Mouse (Mus musculus) liver, postnatal 0 days (tissue): ENCODE measurements around the gene Prlh. TPM values are rescaled to one million over a fixed set of nuclear protein-coding genes. Genes with fewer than 3 reads are reported as not detected.

ENCODE experiments used
- ATAC-seq: fragments of 200-750 bp; cut with Nextera tagmentation; 2 replicates; pipeline ENCODE4 v1.8.0; 2017; ENCODE audit warnings: mild to moderate bottlenecking, moderate library complexity
- DNase-seq: peaks from one replicate; pipeline ENCODE4 v3.0.0-alpha.2; 2016
- H3K27ac ChIP-seq: fragments of 300-500 bp; sonication (generic); 2 replicates; pipeline ENCODE4 v1.5.1; 2014; ENCODE audit warnings: antibody characterized with exemption, moderate library complexity, mild to moderate bottlenecking, low read depth
- H3K27me3 ChIP-seq: fragments of 300-500 bp; sonication (generic); 2 replicates; pipeline ENCODE4 v1.6.1; 2014; ENCODE audit warnings: low read length, control low read depth, mixed read lengths; ENCODE audit not compliant: insufficient read depth
- H3K36me3 ChIP-seq: fragments of 300-500 bp; sonication (generic); replicated peaks from 2 replicates; pipeline ENCODE4 v1.6.1; 2014; ENCODE audit warnings: mild to moderate bottlenecking, control low read depth, low read length, moderate library complexity, mixed read lengths; ENCODE audit not compliant: insufficient read depth
- H3K4me1 ChIP-seq: fragments of 300-500 bp; sonication (generic); 2 replicates; pipeline ENCODE4 v1.6.1; 2014; ENCODE audit warnings: antibody characterized with exemption, mild to moderate bottlenecking, control low read depth; ENCODE audit not compliant: insufficient read depth
- H3K4me2 ChIP-seq: fragments of 300-500 bp; sonication (generic); 2 replicates; pipeline ENCODE4 v1.6.1; 2014; ENCODE audit warnings: low read depth, mild to moderate bottlenecking, low read length, moderate library complexity, mixed read lengths
- H3K4me3 ChIP-seq: fragments of 300-500 bp; sonication (generic); 2 replicates; pipeline ENCODE4 v1.5.1; 2014; ENCODE audit warnings: low read depth, low read length
- H3K9ac ChIP-seq: fragments of 300-500 bp; sonication (generic); replicated peaks from 2 replicates; pipeline ENCODE4 v1.6.1; 2014; ENCODE audit warnings: mild to moderate bottlenecking, moderate library complexity
- H3K9me3 ChIP-seq: fragments of 300-500 bp; sonication (generic); 2 replicates; pipeline ENCODE4 v1.6.1; 2016; ENCODE audit warnings: mild to moderate bottlenecking, control low read depth, low read length, mixed read lengths
- CTCF ChIP-seq: sonication (generic); IDR thresholded peaks from 2 replicates; pipeline ENCODE4 v1.5.1; 2016; ENCODE audit warnings: antibody characterized with exemption, low read depth
- EP300 ChIP-seq: IDR thresholded peaks from 2 replicates; pipeline ENCODE4 v1.6.1; 2016; ENCODE audit warnings: antibody characterized with exemption, low read depth, mild to moderate bottlenecking
- WGBS: fragments of 180-500 bp; shearing (Covaris S2); extraction: QIAGEN DNeasy Blood & Tissue Kit; methylation state at CpG from one replicate; pipeline ENCODE4 v1.1.7; 2014; ENCODE audit not compliant: insufficient replicate concordance; 5-methylcytosine and 5-hydroxymethylcytosine counted together
- polyA plus RNA-seq: library from polyadenylated mRNA; unstranded; fragments of >200 nt; fragmentation: Nextera tagmentation; extraction: Ambion mirVana; gene quantifications from 2 replicates; pipeline ENCODE4 v1.2.1, GENCODE M21; 2015

Gene Prlh
- polyA plus RNA-seq, 1 experiment from 2014 or later: not detected

- no peak overlapping the region for H3K4me3 ChIP-seq
- H3K9me3 ChIP-seq: no peaks in the 10 kb centered on the region
- H3K4me1 ChIP-seq: no peaks in the 10 kb centered on the region
- no peak overlapping the region for H3K9ac ChIP-seq
- H3K36me3 ChIP-seq: no peaks in the 10 kb centered on the region
- no peak overlapping the region for H3K27ac ChIP-seq
- H3K4me2 ChIP-seq: no peak overlapping the region
- no peak for TF ChIP-seq CTCF
- TF ChIP-seq EP300: no peak
- DNase-seq (no peak), ATAC-seq (no peak)
- no peaks in the 10 kb centered on the region for H3K27me3 ChIP-seq
- WGBS: 44% methylated on average over 2 of the region's 2 CpGs
These were observed 5.7 kb upstream of the Prlh start for GRCm38 (mm10) chr1:90947252-90947651.

DNA sequence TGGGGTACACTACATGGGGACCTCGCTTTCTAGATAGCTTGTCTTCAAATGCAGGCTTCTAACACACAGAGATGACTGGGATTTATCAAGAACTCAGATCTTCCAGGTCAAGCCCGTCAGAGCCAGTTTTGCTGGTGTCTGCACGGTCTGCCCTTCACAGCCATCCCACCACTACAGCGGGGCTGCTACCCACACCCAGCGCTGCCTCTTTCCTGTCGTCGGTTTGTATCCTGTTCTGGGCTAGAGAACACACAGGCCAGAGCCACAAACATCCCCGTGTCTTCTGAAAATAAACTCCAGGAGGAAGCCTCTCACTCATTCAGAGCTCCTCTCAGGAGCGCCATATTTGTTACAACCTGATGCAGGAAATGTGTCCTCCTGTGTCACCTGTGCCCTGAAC lies 3.6 kb upstream of the Prlh start:
- H3K36me3 ChIP-seq: no peaks in the 10 kb centered on the region
- DNase-seq (no peak), ATAC-seq (no peak)
- no peaks in the 10 kb centered on the region for H3K4me1 ChIP-seq
- H3K9ac ChIP-seq: no peak overlapping the region
- no peaks in the 10 kb centered on the region for H3K9me3 ChIP-seq
- H3K27ac ChIP-seq: no peak overlapping the region
- 21% methylated on average over 9 of the region's 9 CpGs for WGBS
- H3K4me3 ChIP-seq: no peak overlapping the region
- H3K4me2 ChIP-seq: no peak overlapping the region
- TF ChIP-seq CTCF (no peak), EP300 (no peak)
- no peaks in the 10 kb centered on the region for H3K27me3 ChIP-seq

GRCm38 (mm10) chr1:90951670-90952069 lies 1.2 kb upstream of the Prlh start:
- Histone ChIP-seq H3K4me1 (no peaks in the 10 kb centered on the region), H3K27me3 (no peaks in the 10 kb centered on the region), H3K4me3 (no peak overlapping the region), H3K4me2 (no peak overlapping the region), H3K27ac (no peak overlapping the region), H3K36me3 (no peaks in the 10 kb centered on the region), H3K9ac (no peak overlapping the region), H3K9me3 (no peaks in the 10 kb centered on the region)
- no peak for DNase-seq
- WGBS: 61% methylated on average over 7 of the region's 7 CpGs
- ATAC-seq: no peak
- TF ChIP-seq CTCF: no peak
- TF ChIP-seq EP300: no peak

DNA sequence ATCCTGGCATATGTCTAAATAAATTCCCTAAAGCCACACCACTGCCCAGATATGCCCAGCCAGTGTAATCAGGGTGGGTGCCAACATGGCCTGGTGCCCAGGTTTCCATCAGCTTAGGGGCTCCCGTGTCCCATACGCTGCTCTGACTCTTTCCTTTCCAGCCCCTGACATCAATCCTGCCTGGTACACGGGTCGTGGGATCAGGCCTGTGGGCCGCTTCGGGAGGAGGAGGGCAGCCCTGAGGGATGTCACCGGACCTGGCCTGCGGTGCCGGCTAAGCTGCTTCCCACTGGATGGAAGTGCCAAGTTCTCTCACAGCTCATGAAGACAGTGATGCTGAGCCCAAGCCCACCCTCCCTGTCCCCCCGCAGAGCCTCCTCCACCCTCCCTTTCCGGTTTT lies 780 bp downstream of the Prlh start:
- TF ChIP-seq CTCF (no peak), EP300 (no peak)
- Histone ChIP-seq H3K4me3 (no peak overlapping the region), H3K9ac (no peak overlapping the region), H3K4me1 (no peaks in the 10 kb centered on the region), H3K4me2 (no peak overlapping the region), H3K27me3 (no peaks in the 10 kb centered on the region), H3K9me3 (no peaks in the 10 kb centered on the region), H3K36me3 (no peaks in the 10 kb centered on the region), H3K27ac (no peak overlapping the region)
- no peak for ATAC-seq
- 70% methylated on average over 11 of the region's 11 CpGs for WGBS
- DNase-seq: no peak

DNA sequence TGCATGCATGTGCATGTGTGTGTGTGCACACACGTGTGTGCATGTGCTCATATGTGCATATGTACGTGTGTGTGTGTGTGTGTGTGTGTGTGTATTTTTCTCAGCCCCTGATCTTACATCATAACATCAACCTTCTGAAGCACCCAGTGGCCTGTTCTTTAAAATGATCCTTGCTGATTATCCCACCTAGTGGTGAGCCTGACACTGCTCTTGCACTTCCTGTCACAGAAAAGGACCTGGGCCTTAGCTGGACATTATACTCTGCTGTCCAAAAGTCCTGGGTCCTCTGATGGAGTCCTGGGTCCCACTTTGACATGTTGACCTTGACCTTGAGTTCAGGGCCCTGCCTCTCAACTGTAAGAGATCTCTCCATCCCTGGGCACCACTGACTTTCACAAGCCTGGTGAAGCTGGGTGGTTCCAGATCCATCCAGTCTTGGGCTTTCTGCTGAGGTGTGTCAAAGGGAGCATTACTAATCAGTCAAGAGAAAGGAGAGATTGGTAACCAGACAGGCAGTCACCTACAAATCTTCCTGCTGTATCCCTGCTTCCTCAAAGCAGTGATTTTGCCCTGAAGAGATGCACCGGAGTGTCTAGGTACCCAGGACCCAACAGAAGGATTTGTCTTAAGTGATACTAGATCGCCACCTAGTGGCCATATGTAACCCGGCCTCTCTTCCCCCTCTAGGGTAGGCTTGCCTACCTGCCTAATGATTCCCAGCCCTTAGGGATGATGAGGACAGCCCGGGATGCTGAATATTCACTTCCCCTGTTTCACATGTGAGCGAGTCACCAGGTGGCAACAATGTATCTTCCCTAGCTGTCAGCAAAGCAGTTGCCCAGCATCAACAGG lies 3.6 kb downstream of the Prlh start:
- ATAC-seq (0 out of 2 replicates have a peak, but pooled peaks have one; percentile 29), DNase-seq (peak; percentile 57)
- no peaks in the 10 kb centered on the region for H3K4me1 ChIP-seq
- H3K36me3 ChIP-seq: no peaks in the 10 kb centered on the region
- no peak overlapping the region for H3K27ac ChIP-seq
- TF ChIP-seq EP300 (no peak), CTCF (peak; percentile 84)
- H3K4me3 ChIP-seq: no peak overlapping the region
- H3K9ac ChIP-seq: no peak overlapping the region
- no peak overlapping the region for H3K4me2 ChIP-seq
- no peaks in the 10 kb centered on the region for H3K9me3 ChIP-seq
- WGBS: 30% methylated on average over 7 of the region's 7 CpGs
- no peaks in the 10 kb centered on the region for H3K27me3 ChIP-seq

DNA sequence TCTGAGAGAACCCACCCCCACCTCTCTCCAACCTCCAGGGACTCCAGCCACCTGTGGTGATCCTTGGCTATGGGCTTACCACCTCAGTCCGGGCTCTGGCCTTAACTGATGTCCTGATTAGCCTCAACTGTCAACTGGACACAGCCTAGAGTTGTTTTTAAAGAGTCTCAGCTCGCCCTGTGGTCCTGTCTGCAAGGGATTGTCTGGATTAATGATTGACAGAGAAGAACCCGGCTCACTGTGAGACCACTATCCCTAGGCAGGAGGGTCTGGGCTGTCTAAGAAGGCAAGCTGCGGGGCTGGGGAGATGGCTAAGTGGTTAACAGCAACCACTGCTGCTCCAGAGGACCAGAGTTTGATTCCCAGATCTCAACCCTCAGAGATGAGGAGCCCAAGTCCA lies 9.6 kb downstream of the Prlh start:
- ATAC-seq (peak; percentile 51; the same call in 1 of the 2 replicates), DNase-seq (no peak)
- H3K27me3 ChIP-seq: no peaks in the 10 kb centered on the region
- H3K9me3 ChIP-seq: no peaks in the 10 kb centered on the region
- no peak overlapping the region for H3K4me2 ChIP-seq
- no peaks in the 10 kb centered on the region for H3K36me3 ChIP-seq
- H3K4me3 ChIP-seq: no peak overlapping the region
- H3K27ac ChIP-seq: no peak overlapping the region
- H3K4me1 ChIP-seq: peaks cover 12% of the 10 kb centered on the region
- H3K9ac ChIP-seq: no peak overlapping the region
- no peak for TF ChIP-seq EP300
- no peak for TF ChIP-seq CTCF
- WGBS: 36% methylated on average over 4 of the region's 4 CpGs
